Mouse (Mus musculus) intestine, embryonic 16.5 days (tissue): ENCODE measurements around the gene Ndst2. TPM values are rescaled to one million over a fixed set of nuclear protein-coding genes. Genes with fewer than 3 reads are reported as not detected.

ENCODE experiments used
- ATAC-seq: fragments of 200-750 bp; cut with Nextera tagmentation; 2 replicates; pipeline ENCODE4 v1.8.0; 2017; ENCODE audit warnings: moderate TSS enrichment, moderate library complexity
- H3K27ac ChIP-seq: fragments of 300-500 bp; sonication (generic); 2 replicates; pipeline ENCODE4 v1.5.1; 2014; ENCODE audit warnings: mild to moderate bottlenecking, low read length
- H3K27me3 ChIP-seq: fragments of 300-500 bp; sonication (generic); replicated peaks from 2 replicates; pipeline ENCODE4 v1.6.1; 2014; ENCODE audit warnings: low read length, control low read depth, mixed read lengths; ENCODE audit not compliant: control insufficient read depth, insufficient read depth
- H3K36me3 ChIP-seq: fragments of 300-500 bp; sonication (generic); 2 replicates; pipeline ENCODE4 v1.6.1; 2014; ENCODE audit warnings: low read length, control low read depth; ENCODE audit not compliant: control insufficient read depth, insufficient read depth
- H3K4me1 ChIP-seq: fragments of 300-500 bp; sonication (generic); 2 replicates; pipeline ENCODE4 v1.6.1; 2014; ENCODE audit warnings: low read length, control low read depth, mixed read lengths; ENCODE audit not compliant: control insufficient read depth, insufficient read depth
- H3K4me2 ChIP-seq: fragments of 300-500 bp; sonication (generic); 2 replicates; pipeline ENCODE4 v1.6.1; 2014; ENCODE audit warnings: low read depth, low read length, control low read depth
- H3K4me3 ChIP-seq: fragments of 300-500 bp; sonication (generic); 2 replicates; pipeline ENCODE4 v1.5.1; 2014; ENCODE audit warnings: mild to moderate bottlenecking, low read length
- H3K9ac ChIP-seq: fragments of 300-500 bp; sonication (generic); 2 replicates; pipeline ENCODE4 v1.6.1; 2014; ENCODE audit warnings: low read depth, low read length
- H3K9me3 ChIP-seq: fragments of 300-500 bp; sonication (generic); 2 replicates; pipeline ENCODE4 v1.6.1; 2016; ENCODE audit warnings: low read length, control low read depth; ENCODE audit not compliant: control insufficient read depth
- WGBS: fragments of 180-500 bp; shearing (Covaris S2); extraction: QIAGEN DNeasy Blood & Tissue Kit; methylation state at CpG from one replicate; pipeline ENCODE4 v1.1.7; 2014; 5-methylcytosine and 5-hydroxymethylcytosine counted together
- polyA plus RNA-seq: library from polyadenylated mRNA; unstranded; fragments of >200 nt; fragmentation: Nextera tagmentation; extraction: Ambion mirVana; gene quantifications from 2 replicates; pipeline ENCODE4 v1.2.1, GENCODE M21; 2015

The Ndst2 gene
- 18.3 and 21.2 TPM in 2 replicates for polyA plus RNA-seq

GRCm38 (mm10) chr14:20733952-20734774 is at the start of gene Ndst2:
Gene Ndst2 (minus strand): TSS chr14:20734562.
- Histone ChIP-seq H3K9ac (peak within 1 kb of the TSS; percentile 95), H3K27ac (peak within 1 kb of the TSS; percentile 94), H3K36me3 (peaks cover 9% of the 10 kb centered on the region), H3K4me3 (peak within 1 kb of the TSS; percentile 85), H3K9me3 (no peaks in the 10 kb centered on the region), H3K27me3 (no peaks in the 10 kb centered on the region), H3K4me1 (peaks cover 30% of the 10 kb centered on the region), H3K4me2 (peak within 1 kb of the TSS; percentile 92)
- peak; percentile 98 for ATAC-seq
- under 1% methylated on average over 81 of the region's 81 CpGs for WGBS

- H3K36me3 ChIP-seq, result no peaks in the 10 kb centered on the region
- no peak overlapping the region for H3K4me2 ChIP-seq
- ATAC-seq, result no peak
Measured at GRCm38 (mm10) chr14:20783526-20783925, 49.2 kb upstream of the Ndst2 start.

DNA sequence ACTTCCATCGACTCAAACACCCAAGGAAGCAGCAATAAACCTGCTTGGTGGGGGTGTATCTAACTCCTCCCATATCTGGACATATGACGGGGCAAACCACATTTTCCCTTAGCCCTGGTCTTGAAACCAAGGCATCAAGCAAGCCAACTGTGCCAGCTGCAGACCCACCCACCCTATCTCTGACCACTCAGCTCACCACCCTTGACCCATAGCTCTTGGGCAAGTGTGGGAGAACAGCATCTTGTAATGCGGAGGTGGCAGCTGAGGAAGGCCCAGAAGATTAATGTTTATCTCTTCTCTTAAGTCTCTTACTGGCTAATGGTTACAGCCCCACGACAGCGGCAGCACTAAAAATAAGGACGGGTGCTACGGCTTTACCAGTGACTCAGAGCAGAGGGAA is 48.5 kb upstream of the Ndst2 start:
- no peaks in the 10 kb centered on the region for H3K36me3 ChIP-seq
- H3K27me3 ChIP-seq, result no peaks in the 10 kb centered on the region
- H3K9me3 ChIP-seq, result no peaks in the 10 kb centered on the region
- no peak overlapping the region for H3K4me3 ChIP-seq
- peaks cover 25% of the 10 kb centered on the region for H3K4me1 ChIP-seq
- no peak overlapping the region for H3K9ac ChIP-seq
- H3K27ac ChIP-seq, result no peak overlapping the region
- WGBS, result 87% methylated on average over 7 of the region's 7 CpGs
- ATAC-seq, result no peak
- no peak overlapping the region for H3K4me2 ChIP-seq

More at GRCm38 (mm10) chr14:20783526-20783925, 49.2 kb upstream of the Ndst2 start:
- Histone ChIP-seq H3K27me3 (no peaks in the 10 kb centered on the region), H3K4me1 (peaks cover 29% of the 10 kb centered on the region), H3K9me3 (no peaks in the 10 kb centered on the region), H3K4me3 (no peak overlapping the region), H3K9ac (no peak overlapping the region), H3K27ac (no peak overlapping the region)
- WGBS, result 94% methylated on average over 6 of the region's 6 CpGs

DNA sequence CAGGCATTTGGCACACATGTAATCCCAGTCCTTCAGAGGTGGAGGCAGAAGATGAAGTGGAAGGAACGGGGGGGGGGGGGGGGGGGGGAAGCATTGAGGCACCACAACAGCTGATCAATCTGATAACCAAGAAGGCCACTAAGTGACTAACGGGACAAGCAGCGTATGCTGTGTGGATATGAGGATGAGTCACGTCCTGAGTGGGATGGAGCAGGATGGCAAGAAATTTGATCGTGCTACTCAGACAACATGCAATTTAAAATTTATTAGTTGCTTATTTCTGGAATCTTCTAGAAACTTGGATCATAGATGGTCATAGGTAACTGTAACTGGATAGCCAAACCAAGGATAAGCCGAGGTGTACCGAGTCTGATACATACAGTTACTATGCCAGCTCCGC is 45.9 kb upstream of the Ndst2 start:
- ATAC-seq, result no peak
- H3K36me3 ChIP-seq, result peaks cover 4% of the 10 kb centered on the region
- 90% methylated on average over 8 of the region's 8 CpGs for WGBS
- no peak overlapping the region for H3K4me2 ChIP-seq
- H3K9ac ChIP-seq, result no peak overlapping the region
- no peak overlapping the region for H3K4me3 ChIP-seq
- H3K9me3 ChIP-seq, result no peaks in the 10 kb centered on the region
- no peak overlapping the region for H3K27ac ChIP-seq
- no peaks in the 10 kb centered on the region for H3K27me3 ChIP-seq
- H3K4me1 ChIP-seq, result peaks cover under 1% of the 10 kb centered on the region

- Histone ChIP-seq H3K4me3 (no peak overlapping the region), H3K4me2 (no peak overlapping the region), H3K27me3 (no peaks in the 10 kb centered on the region), H3K27ac (no peak overlapping the region), H3K36me3 (peaks cover 4% of the 10 kb centered on the region), H3K4me1 (peaks cover under 1% of the 10 kb centered on the region), H3K9me3 (no peaks in the 10 kb centered on the region), H3K9ac (no peak overlapping the region)
- 95% methylated on average over 8 of the region's 8 CpGs for WGBS
- no peak for ATAC-seq
Measured at GRCm38 (mm10) chr14:20778496-20778895, 44.1 kb upstream of the Ndst2 start.

GRCm38 (mm10) chr14:20775661-20776060 is 41.3 kb upstream of the Ndst2 start:
- no peak overlapping the region for H3K9ac ChIP-seq
- H3K4me1 ChIP-seq, result peaks cover 9% of the 10 kb centered on the region
- ATAC-seq, result no peak
- 45% methylated on average over 6 of the region's 6 CpGs for WGBS
- H3K36me3 ChIP-seq, result peaks cover 4% of the 10 kb centered on the region
- H3K27me3 ChIP-seq, result no peaks in the 10 kb centered on the region
- no peak overlapping the region for H3K4me2 ChIP-seq
- H3K27ac ChIP-seq, result no peak overlapping the region
- H3K4me3 ChIP-seq, result no peak overlapping the region
- no peaks in the 10 kb centered on the region for H3K9me3 ChIP-seq

DNA sequence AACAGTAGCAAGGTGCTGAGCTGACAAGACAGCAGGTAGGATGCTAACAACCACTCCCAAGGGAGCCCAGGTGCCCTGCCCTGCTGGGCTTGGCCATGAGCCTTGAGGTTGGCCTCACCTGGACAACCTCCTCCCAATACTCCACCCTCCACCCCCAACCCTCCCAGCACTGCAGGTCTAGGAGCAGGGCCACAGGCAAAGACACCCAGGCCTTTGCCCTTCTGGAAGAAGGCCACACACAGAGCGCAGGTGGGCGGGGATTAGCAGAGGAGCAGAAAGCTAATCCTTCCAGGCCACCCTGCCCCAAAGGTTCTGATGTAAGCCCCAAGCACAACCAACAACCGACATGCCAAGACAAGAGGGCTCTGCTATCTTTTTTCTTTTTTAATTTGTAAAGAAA is 39.0 kb upstream of the Ndst2 start:
- Histone ChIP-seq H3K4me2 (no peak overlapping the region), H3K9ac (no peak overlapping the region), H3K4me3 (no peak overlapping the region), H3K9me3 (no peaks in the 10 kb centered on the region), H3K27ac (no peak overlapping the region), H3K4me1 (peaks cover 9% of the 10 kb centered on the region), H3K36me3 (peaks cover 9% of the 10 kb centered on the region), H3K27me3 (no peaks in the 10 kb centered on the region)
- peak; percentile 54 for ATAC-seq
- 64% methylated on average over 3 of the region's 3 CpGs for WGBS

GRCm38 (mm10) chr14:20772808-20773207 is 38.4 kb upstream of the Ndst2 start:
- no peak overlapping the region for H3K27ac ChIP-seq
- 67% methylated on average over 6 of the region's 6 CpGs for WGBS
- peaks cover 9% of the 10 kb centered on the region for H3K36me3 ChIP-seq
- no peak overlapping the region for H3K4me2 ChIP-seq
- no peak overlapping the region for H3K4me3 ChIP-seq
- no peak for ATAC-seq
- H3K4me1 ChIP-seq, result peaks cover 9% of the 10 kb centered on the region
- no peak overlapping the region for H3K9ac ChIP-seq
- H3K9me3 ChIP-seq, result no peaks in the 10 kb centered on the region
- no peaks in the 10 kb centered on the region for H3K27me3 ChIP-seq

DNA sequence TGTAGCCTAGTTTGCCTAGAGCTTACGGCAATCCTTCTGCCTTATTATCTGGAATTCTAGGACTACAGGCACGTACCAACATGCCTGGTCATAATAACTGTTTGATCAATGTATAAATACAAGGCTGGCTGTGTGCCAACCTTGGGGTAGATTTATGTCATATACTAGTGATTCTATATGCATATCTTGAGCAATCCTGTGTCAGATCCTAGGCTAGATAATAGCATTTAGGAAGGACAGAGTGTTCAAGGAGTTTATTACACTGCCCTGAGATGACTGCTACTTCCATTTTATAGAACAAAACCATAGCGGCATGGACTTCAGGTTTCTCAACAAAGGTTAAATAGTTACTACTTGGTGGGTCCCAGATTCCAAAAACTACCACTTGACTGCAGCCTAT is 37.6 kb upstream of the Ndst2 start:
- H3K36me3 ChIP-seq, result peaks cover 5% of the 10 kb centered on the region
- H3K27ac ChIP-seq, result no peak overlapping the region
- no peak overlapping the region for H3K4me3 ChIP-seq
- no peaks in the 10 kb centered on the region for H3K27me3 ChIP-seq
- no peak overlapping the region for H3K9ac ChIP-seq
- H3K4me2 ChIP-seq, result no peak overlapping the region
- 69% methylated on average over 3 of the region's 3 CpGs for WGBS
- peaks cover 9% of the 10 kb centered on the region for H3K4me1 ChIP-seq
- H3K9me3 ChIP-seq, result no peaks in the 10 kb centered on the region
- ATAC-seq, result peak; percentile 22
